Mouse (Mus musculus): ENCODE measurements around the gene Ccdc106. TPM values are rescaled to one million over a fixed set of nuclear protein-coding genes. Genes with fewer than 3 reads are reported as not detected.

Gene Ccdc106
- polyA plus RNA-seq, 1 experiment from 2014 or later: 1.5 TPM

DNA sequence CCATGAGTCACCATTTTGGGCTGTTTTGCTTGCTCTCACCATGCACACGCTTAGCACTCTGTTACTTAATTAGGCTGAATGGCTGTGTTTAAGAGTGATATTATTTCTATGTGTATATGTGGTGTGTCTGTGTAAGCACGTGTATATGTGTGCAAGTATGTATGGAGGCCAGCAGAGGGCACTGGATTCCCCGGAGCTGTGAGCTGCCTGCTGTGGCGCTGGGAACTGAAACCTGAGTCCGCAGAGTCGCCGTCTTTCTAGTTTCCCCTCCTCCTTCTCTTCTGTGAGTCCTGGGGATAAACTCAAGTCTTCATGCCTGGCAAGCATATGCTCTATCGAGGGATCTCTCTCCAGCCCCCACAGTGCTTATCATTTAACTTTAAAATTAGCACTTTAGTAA lies 88.9 kb downstream of the Ccdc106 start:
- no peak for ATAC-seq (ENCODE audit: insufficient number of reproducible peaks, low FRiP score)
- Histone ChIP-seq H3K27ac (ENCODE audit: poor library complexity, severe bottlenecking) (no peak overlapping the region), H3K9ac (no peak overlapping the region), H3K4me1 (replicated peaks) (0 out of 2 replicates have a peak, but pooled peaks cover 4% of the 10 kb centered on the region), H3K27me3 (replicated peaks) (no peaks in the 10 kb centered on the region), H3K36me3 (no peaks in the 10 kb centered on the region), H3K4me2 (no peak overlapping the region), H3K4me3 (no peak overlapping the region), H3K9me3 (replicated peaks) (no peaks in the 10 kb centered on the region)
- 78% methylated on average over 8 of the region's 8 CpGs for WGBS

Other genes starting within 250 kb of the Ccdc106 start
- not detected in 2 replicates for gene Fam71e2, start 249.3 kb upstream of the Ccdc106 start, polyA plus RNA-seq (2016; fragmentation: Nextera tagmentation; extraction: Ambion mirVana)
- 0.28 TPM in 1 of 2 replicates, not detected in the other for gene Il11, start 237.7 kb upstream of the Ccdc106 start, polyA plus RNA-seq (2016; fragmentation: Nextera tagmentation; extraction: Ambion mirVana)
- gene Tmem190, start 237.6 kb upstream of the Ccdc106 start, polyA plus RNA-seq (2016; fragmentation: Nextera tagmentation; extraction: Ambion mirVana): not detected in 2 replicates
- 4.6 and 4.8 TPM in 2 replicates for gene Tmem238, start 230.9 kb upstream of the Ccdc106 start, polyA plus RNA-seq (2016; fragmentation: Nextera tagmentation; extraction: Ambion mirVana)
- 279 and 284 TPM in 2 replicates for gene Rpl28, start 227.7 kb upstream of the Ccdc106 start, polyA plus RNA-seq (2016; fragmentation: Nextera tagmentation; extraction: Ambion mirVana)
- 344 and 363 TPM in 2 replicates for gene Ube2s, start 208.0 kb upstream of the Ccdc106 start, polyA plus RNA-seq (2016; fragmentation: Nextera tagmentation; extraction: Ambion mirVana)
- gene Shisa7, start 175.9 kb upstream of the Ccdc106 start, polyA plus RNA-seq (2016; fragmentation: Nextera tagmentation; extraction: Ambion mirVana): 0.05 TPM in 1 of 2 replicates, not detected in the other
- 3.9 and 4.4 TPM in 2 replicates for gene Isoc2b, start 150.3 kb upstream of the Ccdc106 start, polyA plus RNA-seq (2016; fragmentation: Nextera tagmentation; extraction: Ambion mirVana)
- 0.74 and 1.0 TPM in 2 replicates for gene Isoc2a, start 143.4 kb upstream of the Ccdc106 start, polyA plus RNA-seq (2016; fragmentation: Nextera tagmentation; extraction: Ambion mirVana)
- gene Gm36210, start 114.0 kb upstream of the Ccdc106 start, polyA plus RNA-seq (2016; fragmentation: Nextera tagmentation; extraction: Ambion mirVana): 0.27 and 0.30 TPM in 2 replicates
- gene Zfp628, start 105.3 kb upstream of the Ccdc106 start, polyA plus RNA-seq (2016; fragmentation: Nextera tagmentation; extraction: Ambion mirVana): 2.6 and 2.9 TPM in 2 replicates
- 4.6 and 5.5 TPM in 2 replicates for gene Nat14, start 98.5 kb upstream of the Ccdc106 start, polyA plus RNA-seq (2016; fragmentation: Nextera tagmentation; extraction: Ambion mirVana)
- gene Ssc5d, start 94.8 kb upstream of the Ccdc106 start, polyA plus RNA-seq (2016; fragmentation: Nextera tagmentation; extraction: Ambion mirVana): 1.5 and 1.7 TPM in 2 replicates
- gene Sbk2, start 56.1 kb upstream of the Ccdc106 start, polyA plus RNA-seq (2016; fragmentation: Nextera tagmentation; extraction: Ambion mirVana): 2.1 and 2.6 TPM in 2 replicates
- 0.08 and 0.17 TPM in 2 replicates for gene Sbk3, start 49.4 kb upstream of the Ccdc106 start, polyA plus RNA-seq (2016; fragmentation: Nextera tagmentation; extraction: Ambion mirVana)
- gene Zfp579, start 24.4 kb upstream of the Ccdc106 start, polyA plus RNA-seq (2016; fragmentation: Nextera tagmentation; extraction: Ambion mirVana): 26.0 and 29.3 TPM in 2 replicates
- 9.8 and 10.4 TPM in 2 replicates for gene Zfp524, start 6.1 kb upstream of the Ccdc106 start, polyA plus RNA-seq (2016; fragmentation: Nextera tagmentation; extraction: Ambion mirVana)
- 28.9 and 31.2 TPM in 2 replicates for gene Fiz1, start 5.9 kb upstream of the Ccdc106 start, polyA plus RNA-seq (2016; fragmentation: Nextera tagmentation; extraction: Ambion mirVana)
- not detected in 2 replicates for gene Gm44973, start 5.1 kb upstream of the Ccdc106 start, polyA plus RNA-seq (2016; fragmentation: Nextera tagmentation; extraction: Ambion mirVana)
- gene Zfp865, start 177 bp upstream of the Ccdc106 start, polyA plus RNA-seq (2016; fragmentation: Nextera tagmentation; extraction: Ambion mirVana): 5.1 and 5.4 TPM in 2 replicates
- gene 4632433K11Rik, start 13.6 kb downstream of the Ccdc106 start, polyA plus RNA-seq (2016; fragmentation: Nextera tagmentation; extraction: Ambion mirVana): not detected in 2 replicates
- gene Zfp784, start 17.9 kb downstream of the Ccdc106 start, polyA plus RNA-seq (2016; fragmentation: Nextera tagmentation; extraction: Ambion mirVana): 3.6 and 4.9 TPM in 2 replicates
- 16.6 and 17.7 TPM in 2 replicates for gene Zfp580, start 31.0 kb downstream of the Ccdc106 start, polyA plus RNA-seq (2016; fragmentation: Nextera tagmentation; extraction: Ambion mirVana)
- 81.7 and 83.9 TPM in 2 replicates for gene U2af2, start 41.6 kb downstream of the Ccdc106 start, polyA plus RNA-seq (2016; fragmentation: Nextera tagmentation; extraction: Ambion mirVana)
- gene Epn1, start 59.7 kb downstream of the Ccdc106 start, polyA plus RNA-seq (2016; fragmentation: Nextera tagmentation; extraction: Ambion mirVana): 52.1 TPM in 2 replicates
- gene Rfpl4, start 96.4 kb downstream of the Ccdc106 start, polyA plus RNA-seq (2016; fragmentation: Nextera tagmentation; extraction: Ambion mirVana): not detected in 2 replicates
- 0.96 and 2.2 TPM in 2 replicates for gene Rasl2-9, start 105.4 kb downstream of the Ccdc106 start, polyA plus RNA-seq (2016; fragmentation: Nextera tagmentation; extraction: Ambion mirVana)
- gene Vmn1r55, start 129.1 kb downstream of the Ccdc106 start, polyA plus RNA-seq (2016; fragmentation: Nextera tagmentation; extraction: Ambion mirVana): not detected in 2 replicates
- gene Vmn1r56, start 176.2 kb downstream of the Ccdc106 start, polyA plus RNA-seq (2016; fragmentation: Nextera tagmentation; extraction: Ambion mirVana): not detected in 2 replicates
- gene Vmn1r57, start 197.9 kb downstream of the Ccdc106 start, polyA plus RNA-seq (2016; fragmentation: Nextera tagmentation; extraction: Ambion mirVana): not detected in 2 replicates

Measured in heart, embryonic 12.5 days (tissue).